Mouse (Mus musculus): ENCODE data around the gene Vmn1r94.
"Not testable (repeated sequence)": the region's sequence is repeated elsewhere in the genome, so short reads cannot be mapped to it uniquely, and the experiment has no call there.

Gene Vmn1r94

GRCm38 (mm10) chr7:20168277-20168676, at the start of gene Vmn1r94:
Vmn1r94 (minus strand) TSS chr7:20168377.
- in situ Hi-C loops (cut with MboI): not testable (repeated sequence)

- in situ Hi-C loops (cut with MboI): not testable (repeated sequence)
Measured at GRCm38 (mm10) chr7:20205507-20205906, 37.3 kb upstream of the Vmn1r94 start, which contains the start of gene Gm6164. Gm6164 (minus strand) TSS chr7:20205607.

- in situ Hi-C loops (cut with MboI): not testable (repeated sequence)
Measured at GRCm38 (mm10) chr7:20193410-20193809, 25.2 kb upstream of the Vmn1r94 start, which contains the start of gene Vmn1r95. Vmn1r95 (plus strand) TSS chr7:20193710.

DNA sequence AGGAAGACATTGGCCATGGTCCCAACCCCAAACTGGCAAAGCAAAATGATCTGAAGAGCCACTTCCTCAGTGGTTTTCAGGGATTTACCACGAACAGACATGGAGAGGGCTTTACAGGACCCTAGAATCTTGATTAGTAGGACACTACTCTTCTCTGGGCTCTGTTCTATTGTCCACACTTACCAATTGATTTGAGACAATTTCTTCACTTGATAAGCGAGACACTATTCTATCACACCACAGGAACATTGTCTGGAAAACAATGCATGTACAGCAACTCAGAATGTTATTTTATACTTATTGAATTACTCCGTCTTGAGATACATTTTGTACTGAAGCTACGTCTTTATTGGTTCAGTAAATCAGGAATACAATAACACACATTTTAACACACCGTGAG, 29.2 kb downstream of the Vmn1r94 start, which contains the start of gene Vmn1r93:
TSS of gene Vmn1r93 (minus strand) at position 101 of the 400 bp plus-strand sequence.
- in situ Hi-C loops (cut with MboI): not testable (repeated sequence)

DNA sequence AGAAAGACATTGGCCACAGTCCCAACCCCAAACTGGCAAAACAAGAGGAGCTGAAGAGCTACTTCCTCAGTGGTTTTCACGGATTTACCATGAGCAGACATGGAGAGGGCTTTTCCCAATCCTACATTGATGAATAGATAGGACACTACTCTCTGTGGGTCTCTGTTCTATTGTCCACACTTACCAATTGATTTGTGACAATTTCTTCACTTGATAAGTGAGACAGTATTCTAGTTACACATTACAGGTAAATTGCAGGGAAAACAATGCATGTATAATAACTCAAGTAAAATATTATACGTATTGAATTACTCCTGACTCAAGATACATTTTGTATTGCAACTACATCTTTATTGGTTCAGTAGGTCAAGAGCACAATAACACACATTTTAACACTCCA, 45.7 kb downstream of the Vmn1r94 start, which contains the start of gene Gm16442:
TSS of gene Gm16442 (minus strand) at position 101 of the 400 bp plus-strand sequence.
- in situ Hi-C loops (cut with MboI): not testable (repeated sequence)

All from mature B cell (primary cell).